Mouse (Mus musculus): ENCODE results near the gene Cyp2c38. TPM values are rescaled to one million over a fixed set of nuclear protein-coding genes. Genes with fewer than 3 reads are reported as not detected.
"Not testable (repeated sequence)": the region's sequence is repeated elsewhere in the genome, so short reads cannot be mapped to it uniquely, and the experiment has no call there.

Gene Cyp2c38
- not detected in 2 replicates for polyA plus RNA-seq (2014; fragmentation: Nextera tagmentation; extraction: Ambion mirVana)

DNA sequence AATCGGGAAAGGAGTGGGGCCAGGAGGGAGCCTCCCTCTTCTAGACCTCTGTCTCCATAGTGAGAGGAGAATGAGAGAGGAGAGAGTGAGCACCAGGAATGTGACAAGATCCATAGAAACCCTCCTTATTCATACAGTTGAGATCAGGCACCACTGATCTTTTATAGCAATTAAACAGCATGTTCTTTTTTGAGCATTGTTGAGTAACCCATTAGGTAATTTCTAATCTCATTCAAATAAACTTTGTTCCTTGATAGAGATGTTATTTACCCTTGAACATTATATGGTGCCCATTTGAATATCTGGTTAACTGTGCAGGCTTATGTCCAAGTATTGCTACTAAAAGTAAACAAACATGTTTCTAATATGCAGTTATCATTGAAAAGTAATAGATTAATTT is at the start of gene Cyp2c38:
Gene Cyp2c38 (minus strand): TSS at position 135 of the 400 bp plus-strand sequence.
- H3K4me3 ChIP-seq (ENCODE audit: low read depth, low read length) = no peak within 1 kb of the TSS
- ATAC-seq (replicated peaks; ENCODE audit: low FRiP score) (no peak), DNase-seq (ENCODE audit: low spot score) (no peak)
- WGBS = 74% methylated on average over 1 of the region's 1 CpGs
- H3K9ac ChIP-seq (ENCODE audit: low read depth, low read length) = no peak within 1 kb of the TSS
- no peaks in the 10 kb centered on the region for H3K4me1 ChIP-seq (replicated peaks; ENCODE audit: control insufficient read depth, insufficient read depth, low read length)
- H3K4me2 ChIP-seq = no peak within 1 kb of the TSS
- no peaks in the 10 kb centered on the region for H3K36me3 ChIP-seq (ENCODE audit: control insufficient read depth, insufficient read depth, low read length)
- no peaks in the 10 kb centered on the region for H3K9me3 ChIP-seq (ENCODE audit: control insufficient read depth, low read length)
- no peak within 1 kb of the TSS for H3K27ac ChIP-seq (ENCODE audit: low read depth, low read length)
- no peaks in the 10 kb centered on the region for H3K27me3 ChIP-seq (replicated peaks; ENCODE audit: control insufficient read depth, insufficient read depth, low read length)

DNA sequence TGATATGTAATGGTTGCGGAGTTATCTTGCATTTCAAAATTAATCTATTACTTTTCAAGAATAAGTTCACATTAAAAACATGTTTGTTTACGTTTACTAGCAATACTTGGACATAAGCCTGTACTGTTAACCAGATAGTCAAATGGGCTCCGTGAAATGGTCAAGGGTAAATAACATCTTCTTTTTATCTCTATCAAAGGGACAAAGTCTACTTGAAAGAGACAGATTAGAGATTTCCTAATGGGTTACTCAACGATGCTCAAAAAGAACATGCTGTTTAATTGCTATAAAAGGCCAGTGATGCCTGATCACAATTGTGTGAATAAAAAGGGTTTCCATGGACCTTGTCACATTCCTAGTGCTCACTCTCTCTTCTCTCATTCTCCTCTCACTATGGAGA is 47.7 kb upstream of the Cyp2c38 start, which contains the start of gene Cyp2c39:
Gene Cyp2c39 (plus strand): TSS at position 329 of the 400 bp plus-strand sequence.
- no peak within 1 kb of the TSS for H3K4me2 ChIP-seq
- 80% methylated on average over 4 of the region's 4 CpGs for WGBS
- no peak within 1 kb of the TSS for H3K4me3 ChIP-seq (ENCODE audit: low read depth, low read length)
- peaks cover 2% of the 10 kb centered on the region; the same call in 1 of the 2 replicates for H3K9me3 ChIP-seq (ENCODE audit: control insufficient read depth, low read length)
- DNase-seq (ENCODE audit: low spot score) = no peak
- no peak for ATAC-seq (replicated peaks; ENCODE audit: low FRiP score)
- no peaks in the 10 kb centered on the region for H3K27me3 ChIP-seq (replicated peaks; ENCODE audit: control insufficient read depth, insufficient read depth, low read length)
- no peaks in the 10 kb centered on the region for H3K4me1 ChIP-seq (replicated peaks; ENCODE audit: control insufficient read depth, insufficient read depth, low read length)
- H3K36me3 ChIP-seq (ENCODE audit: control insufficient read depth, insufficient read depth, low read length) = no peaks in the 10 kb centered on the region
- no peak within 1 kb of the TSS for H3K9ac ChIP-seq (ENCODE audit: low read depth, low read length)
- H3K27ac ChIP-seq (ENCODE audit: low read depth, low read length) = no peak within 1 kb of the TSS

DNA sequence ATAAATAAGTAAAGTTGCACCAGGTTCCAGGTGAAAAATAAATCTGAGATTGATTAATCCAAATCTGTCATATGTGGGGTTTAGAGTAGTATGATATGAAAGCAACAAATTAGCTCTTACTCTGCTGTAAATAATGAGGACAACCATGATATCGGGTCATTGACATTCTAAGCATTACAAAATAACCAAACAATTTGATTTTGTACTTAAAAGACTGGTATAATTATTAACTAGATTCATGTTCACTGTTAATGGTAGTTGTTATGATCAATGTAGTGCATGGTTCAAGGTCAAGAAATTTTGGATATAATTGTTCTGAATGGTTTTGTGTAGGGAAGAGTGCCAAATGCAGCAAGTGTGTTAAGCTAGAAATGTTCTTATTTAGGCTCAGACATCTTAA is 46.7 kb upstream of the Cyp2c38 start:
- Histone ChIP-seq H3K27ac (ENCODE audit: low read depth, low read length) (no peak overlapping the region), H3K4me2 (no peak overlapping the region), H3K27me3 (replicated peaks; ENCODE audit: control insufficient read depth, insufficient read depth, low read length) (no peaks in the 10 kb centered on the region), H3K4me1 (replicated peaks; ENCODE audit: control insufficient read depth, insufficient read depth, low read length) (no peaks in the 10 kb centered on the region), H3K36me3 (ENCODE audit: control insufficient read depth, insufficient read depth, low read length) (no peaks in the 10 kb centered on the region), H3K9me3 (ENCODE audit: control insufficient read depth, low read length) (no peaks in the 10 kb centered on the region), H3K4me3 (ENCODE audit: low read depth, low read length) (no peak overlapping the region), H3K9ac (ENCODE audit: low read depth, low read length) (no peak overlapping the region)
- ATAC-seq (replicated peaks; ENCODE audit: low FRiP score) (no peak), DNase-seq (ENCODE audit: low spot score) (no peak)
- WGBS = 68% methylated on average over 1 of the region's 1 CpGs

DNA sequence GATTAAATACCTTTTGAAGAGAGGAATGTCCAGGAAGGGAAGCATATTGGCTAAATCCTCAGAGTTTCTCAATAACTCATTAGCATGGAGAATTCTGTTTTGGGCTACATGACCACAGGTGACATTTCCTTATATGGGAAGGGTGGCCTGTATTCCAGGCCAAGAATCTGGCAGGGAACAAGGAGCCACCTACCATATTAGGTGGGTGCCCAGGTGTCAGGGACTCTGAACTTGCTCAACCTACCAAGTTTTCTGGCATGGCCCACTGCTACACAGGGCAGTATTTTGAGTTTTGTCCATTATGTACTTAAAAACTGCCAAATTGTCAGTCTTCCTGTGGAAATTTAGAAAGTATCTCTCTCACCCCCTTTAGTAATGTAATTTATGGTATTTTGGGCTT is 43.5 kb upstream of the Cyp2c38 start:
- H3K27ac ChIP-seq (ENCODE audit: low read depth, low read length) = no peak overlapping the region
- H3K9ac ChIP-seq (ENCODE audit: low read depth, low read length) = no peak overlapping the region
- no peak for DNase-seq (ENCODE audit: low spot score)
- ATAC-seq (replicated peaks; ENCODE audit: low FRiP score) = no peak
- no peaks in the 10 kb centered on the region for H3K27me3 ChIP-seq (replicated peaks; ENCODE audit: control insufficient read depth, insufficient read depth, low read length)
- H3K4me2 ChIP-seq = no peak overlapping the region
- no peak overlapping the region for H3K4me3 ChIP-seq (ENCODE audit: low read depth, low read length)
- no peaks in the 10 kb centered on the region for H3K4me1 ChIP-seq (replicated peaks; ENCODE audit: control insufficient read depth, insufficient read depth, low read length)
- H3K36me3 ChIP-seq (ENCODE audit: control insufficient read depth, insufficient read depth, low read length) = no peaks in the 10 kb centered on the region
- H3K9me3 ChIP-seq (ENCODE audit: control insufficient read depth, low read length) = no peaks in the 10 kb centered on the region

DNA sequence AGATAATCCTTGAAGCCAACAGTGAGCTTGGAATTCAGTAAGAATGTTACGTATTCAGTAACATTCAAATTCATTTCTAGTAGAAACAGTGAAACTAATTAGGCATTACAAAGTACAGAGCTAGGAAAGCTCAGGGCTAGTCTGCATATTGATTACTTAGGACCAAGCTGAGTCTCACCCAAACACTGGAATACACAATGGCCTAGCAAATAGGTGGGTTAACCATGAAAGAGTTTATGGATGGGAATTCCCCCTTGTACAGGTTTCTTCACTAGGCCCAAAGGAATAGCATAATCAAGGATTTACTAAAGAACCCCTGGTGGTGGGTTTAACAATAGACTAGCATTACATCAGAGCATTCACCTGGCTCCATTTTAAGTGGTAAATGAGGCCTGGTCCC is 21.1 kb upstream of the Cyp2c38 start:
- not testable (repeated sequence) for H3K27me3 ChIP-seq (replicated peaks; ENCODE audit: control insufficient read depth, insufficient read depth, low read length); H3K9ac ChIP-seq (ENCODE audit: low read depth, low read length); H3K36me3 ChIP-seq (ENCODE audit: control insufficient read depth, insufficient read depth, low read length); H3K4me2 ChIP-seq; ATAC-seq (replicated peaks; ENCODE audit: low FRiP score); H3K27ac ChIP-seq (ENCODE audit: low read depth, low read length); H3K4me3 ChIP-seq (ENCODE audit: low read depth, low read length); DNase-seq (ENCODE audit: low spot score); H3K4me1 ChIP-seq (replicated peaks; ENCODE audit: control insufficient read depth, insufficient read depth, low read length); H3K9me3 ChIP-seq (ENCODE audit: control insufficient read depth, low read length)
- 85% methylated on average over 1 of the region's 1 CpGs for WGBS

DNA sequence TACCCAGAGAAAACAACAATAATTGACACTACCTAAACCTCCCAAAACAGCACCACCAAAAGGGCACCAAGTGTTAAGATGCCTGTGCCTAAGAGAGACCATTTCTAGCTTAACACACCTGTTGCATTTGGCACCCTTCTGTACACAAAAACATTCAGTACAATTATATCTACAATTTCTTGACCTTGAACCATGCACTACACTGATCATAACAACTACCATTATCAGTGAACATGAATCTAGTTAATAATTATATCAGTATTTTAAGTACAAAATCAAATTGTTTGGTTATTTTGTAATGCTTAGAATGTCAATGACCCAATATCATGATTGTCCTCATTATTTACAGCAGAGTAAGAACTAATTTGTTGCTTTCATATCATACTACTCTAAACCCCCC is 1.0 kb upstream of the Cyp2c38 start:
- Histone ChIP-seq H3K4me1 (replicated peaks; ENCODE audit: control insufficient read depth, insufficient read depth, low read length) (no peaks in the 10 kb centered on the region), H3K27me3 (replicated peaks; ENCODE audit: control insufficient read depth, insufficient read depth, low read length) (no peaks in the 10 kb centered on the region), H3K9ac (ENCODE audit: low read depth, low read length) (no peak overlapping the region), H3K4me3 (ENCODE audit: low read depth, low read length) (no peak overlapping the region), H3K36me3 (ENCODE audit: control insufficient read depth, insufficient read depth, low read length) (no peaks in the 10 kb centered on the region), H3K4me2 (no peak overlapping the region), H3K9me3 (ENCODE audit: control insufficient read depth, low read length) (no peaks in the 10 kb centered on the region), H3K27ac (ENCODE audit: low read depth, low read length) (no peak overlapping the region)
- DNase-seq (ENCODE audit: low spot score) (no peak), ATAC-seq (replicated peaks; ENCODE audit: low FRiP score) (no peak)

Other genes starting within 250 kb of the Cyp2c38 start
- not detected in 2 replicates for gene Cyp2c29, start 193.7 kb downstream of the Cyp2c38 start, polyA plus RNA-seq (2014; fragmentation: Nextera tagmentation; extraction: Ambion mirVana)
- gene Cyp2c39, start 47.8 kb upstream of the Cyp2c38 start, polyA plus RNA-seq (2014; fragmentation: Nextera tagmentation; extraction: Ambion mirVana) = not detected in 2 replicates
- 0.29 and 0.49 TPM in 2 replicates for gene Cyp2c67, start 186.0 kb upstream of the Cyp2c38 start, polyA plus RNA-seq (2014; fragmentation: Nextera tagmentation; extraction: Ambion mirVana)